Mouse (Mus musculus) kidney, adult 2 months (tissue): ENCODE results near the gene Chst12.

Source experiments
- CTCF ChIP-seq: fragments of 200-500 bp; conservative IDR thresholded peaks from 2 replicates; pipeline ENCODE4 v1.5.1; 2011; ENCODE audit warnings: low read depth, mild to moderate bottlenecking, control low read depth, low read length, moderate library complexity, mixed read lengths; ENCODE audit not compliant: insufficient read depth, insufficient read length
- POLR2A ChIP-seq: fragments of 200-500 bp; IDR thresholded peaks from one replicate; pipeline ENCODE4 v1.6.1; 2011; ENCODE audit warnings: low read depth, low read length, control low read depth

GRCm38 (mm10) chr5:140538111-140538683 is 32.8 kb downstream of the Chst12 start:
- no peak for TF ChIP-seq CTCF
- TF ChIP-seq POLR2A = no peak
